Mouse (Mus musculus) forebrain, embryonic 10.5 days (tissue): ENCODE results near the gene Wdfy4. TPM values are rescaled to one million over a fixed set of nuclear protein-coding genes. Genes with fewer than 3 reads are reported as not detected.

Experiments
- DNase-seq: peaks from one replicate; pipeline ENCODE4 v3.0.0-alpha.2; 2017; ENCODE audit warnings: low spot score; ENCODE audit errors: extremely low spot score
- H3K27ac ChIP-seq: fragments of 300-500 bp; sonication (generic); 2 replicates; pipeline ENCODE4 v1.5.1; 2016; ENCODE audit warnings: mild to moderate bottlenecking
- H3K27me3 ChIP-seq: fragments of 300-500 bp; sonication (generic); 2 replicates; pipeline ENCODE4 v1.6.1; 2016; ENCODE audit warnings: mild to moderate bottlenecking; ENCODE audit not compliant: poor library complexity, severe bottlenecking
- H3K36me3 ChIP-seq: fragments of 300-500 bp; sonication (generic); replicated peaks from 2 replicates; pipeline ENCODE4 v1.6.1; 2016; ENCODE audit warnings: mild to moderate bottlenecking, moderate library complexity
- H3K4me1 ChIP-seq: fragments of 300-500 bp; sonication (generic); 2 replicates; pipeline ENCODE4 v1.6.1; 2016
- H3K4me3 ChIP-seq: fragments of 300-500 bp; sonication (generic); 2 replicates; pipeline ENCODE4 v1.5.1; 2016; ENCODE audit warnings: mild to moderate bottlenecking, moderate library complexity
- H3K9me3 ChIP-seq: fragments of 300-500 bp; sonication (generic); 2 replicates; pipeline ENCODE4 v1.6.1; 2016; ENCODE audit warnings: mild to moderate bottlenecking, moderate library complexity
- WGBS: fragments of 180-500 bp; shearing (Covaris S2); methylation state at CpG from one replicate; pipeline ENCODE4 v1.1.7; 2016; 5-methylcytosine and 5-hydroxymethylcytosine counted together
- polyA plus RNA-seq: library from polyadenylated mRNA; unstranded; fragments of >200 nt; fragmentation: Nextera tagmentation; extraction: Ambion mirVana; gene quantifications from 2 replicates; pipeline ENCODE4 v1.2.1, GENCODE M21; 2016

Wdfy4 gene
- polyA plus RNA-seq, 1 experiment from 2014 or later, result 0.45 TPM

GRCm38 (mm10) chr14:32931709-32932108 lies 253.6 kb downstream of the Wdfy4 start:
- Histone ChIP-seq H3K9me3 (no peaks in the 10 kb centered on the region), H3K4me1 (no peaks in the 10 kb centered on the region), H3K27ac (no peak overlapping the region), H3K36me3 (no peaks in the 10 kb centered on the region), H3K27me3 (no peaks in the 10 kb centered on the region), H3K4me3 (no peak overlapping the region)
- DNase-seq, result no peak
- WGBS, result 92% methylated on average over 10 of the region's 10 CpGs

GRCm38 (mm10) chr14:32923871-32924270 lies 261.4 kb downstream of the Wdfy4 start:
- Histone ChIP-seq H3K27me3 (no peaks in the 10 kb centered on the region), H3K27ac (no peak overlapping the region), H3K36me3 (no peaks in the 10 kb centered on the region), H3K9me3 (no peaks in the 10 kb centered on the region), H3K4me3 (no peak overlapping the region), H3K4me1 (peaks cover 6% of the 10 kb centered on the region; the same call in 1 of the 2 replicates)
- 91% methylated on average over 9 of the region's 9 CpGs for WGBS
- DNase-seq, result no peak

GRCm38 (mm10) chr14:32917919-32918318 lies 267.4 kb downstream of the Wdfy4 start:
- H3K4me1 ChIP-seq, result no peaks in the 10 kb centered on the region
- H3K27ac ChIP-seq, result no peak overlapping the region
- no peak overlapping the region for H3K4me3 ChIP-seq
- 98% methylated on average over 1 of the region's 1 CpGs for WGBS
- H3K36me3 ChIP-seq, result no peaks in the 10 kb centered on the region
- H3K27me3 ChIP-seq, result no peaks in the 10 kb centered on the region
- H3K9me3 ChIP-seq, result no peaks in the 10 kb centered on the region
- no peak for DNase-seq

DNA sequence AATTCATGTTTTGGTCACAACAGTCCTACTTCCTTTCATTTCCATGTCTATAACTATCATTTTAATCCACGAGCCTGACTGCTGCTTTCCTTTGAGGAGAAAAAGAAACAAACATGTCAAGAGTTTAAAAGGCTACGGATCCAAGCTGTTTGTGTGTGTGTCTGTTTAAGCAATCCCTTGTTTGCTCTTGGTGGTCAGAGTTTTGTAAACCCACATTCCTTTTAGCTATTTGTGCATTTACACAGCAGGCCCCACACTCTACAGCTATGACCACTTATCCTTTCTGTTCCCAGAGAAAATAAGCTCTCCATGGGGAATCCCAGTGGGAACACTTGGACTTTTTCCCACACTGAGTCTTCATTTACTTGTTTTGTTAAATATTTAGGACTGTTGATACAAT lies 269.9 kb downstream of the Wdfy4 start:
- Histone ChIP-seq H3K27me3 (no peaks in the 10 kb centered on the region), H3K4me3 (no peak overlapping the region), H3K9me3 (no peaks in the 10 kb centered on the region), H3K4me1 (no peaks in the 10 kb centered on the region), H3K27ac (no peak overlapping the region), H3K36me3 (no peaks in the 10 kb centered on the region)
- DNase-seq, result no peak
- WGBS, result 59% methylated on average over 2 of the region's 2 CpGs

DNA sequence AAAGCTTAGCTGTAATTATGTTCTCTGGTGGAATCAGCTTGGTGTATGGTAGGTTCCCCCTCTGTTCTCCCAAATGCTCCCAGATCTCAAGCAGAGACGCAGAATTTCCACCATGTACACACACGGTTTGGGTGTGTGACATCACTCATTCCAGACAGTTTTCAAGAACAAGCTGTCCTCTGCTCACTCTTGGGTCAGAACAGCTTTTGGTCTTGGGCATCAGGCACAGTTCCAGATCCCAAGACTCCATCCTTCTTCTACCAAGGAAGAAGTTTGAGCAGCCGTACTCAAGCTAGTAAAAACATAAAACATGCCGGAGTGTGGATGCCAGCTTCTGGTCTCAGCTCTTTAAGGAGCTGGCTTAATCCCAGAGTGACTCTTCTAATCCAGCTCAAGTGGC lies 274.1 kb downstream of the Wdfy4 start:
- no peaks in the 10 kb centered on the region for H3K36me3 ChIP-seq
- no peaks in the 10 kb centered on the region for H3K9me3 ChIP-seq
- H3K4me1 ChIP-seq, result no peaks in the 10 kb centered on the region
- no peak for DNase-seq
- no peak overlapping the region for H3K27ac ChIP-seq
- H3K4me3 ChIP-seq, result no peak overlapping the region
- 93% methylated on average over 4 of the region's 4 CpGs for WGBS
- H3K27me3 ChIP-seq, result no peaks in the 10 kb centered on the region

Other genes with a start within 250 kb of the Wdfy4 start
- gene Lrrc18, start 194.1 kb downstream of the Wdfy4 start, polyA plus RNA-seq, result 0.32 and 0.50 TPM in 2 replicates
- gene Arhgap22, start 28.5 kb upstream of the Wdfy4 start, polyA plus RNA-seq, result 2.3 and 2.5 TPM in 2 replicates